Mouse (Mus musculus) sigmoid colon, adult 10 weeks (tissue): ENCODE measurements around the gene Nhsl1. TPM values are rescaled to one million over a fixed set of nuclear protein-coding genes. Genes with fewer than 3 reads are reported as not detected.

Source experiments
- polyA plus RNA-seq: library from polyadenylated mRNA; stranded (reverse); fragments of 350-450 nt; fragmentation: Illumina TruSeq; extraction: RNeasy Lipid Tissue Mini Kit (QIAGEN cat#74804); gene quantifications from one replicate; pipeline ENCODE4 v1.2.3, GENCODE M21; 2014; ENCODE audit warnings: low read depth, low replicate concordance

The Nhsl1 gene
- polyA plus RNA-seq, result 34.6 TPM

GRCm38 (mm10) chr10:18318916-18319481 is at the start of gene Nhsl1:
Nhsl1 (plus strand) TSS chr10:18318985.

DNA sequence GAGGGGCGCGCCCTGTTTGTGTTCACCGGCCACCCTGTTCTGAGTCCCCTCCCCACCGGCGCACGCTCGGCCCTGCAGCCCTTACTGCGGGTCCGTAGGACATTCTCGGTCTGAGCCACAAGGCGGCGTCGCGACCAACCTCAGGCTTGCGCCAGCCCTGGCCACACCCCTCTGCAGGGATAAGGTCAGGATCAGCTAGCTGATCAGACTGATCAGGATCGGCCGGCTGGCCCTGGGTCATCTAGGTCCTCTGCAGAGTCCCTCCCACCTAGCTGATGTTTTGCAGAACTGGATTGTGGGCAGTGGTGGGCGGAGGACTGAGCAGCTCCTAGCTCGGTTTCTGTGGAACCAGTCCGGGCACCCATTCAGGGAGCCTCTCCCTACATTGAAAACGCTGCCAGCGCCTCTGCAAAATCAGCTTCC is 227.0 kb downstream of the Nhsl1 start, which contains the start of gene Hebp2:
Gene Hebp2 (minus strand): TSS at position 264 of the 423 bp plus-strand sequence.

Other genes with a start within 250 kb of the Nhsl1 start
- gene Ect2l, start 108.1 kb upstream of the Nhsl1 start, polyA plus RNA-seq, result not detected
- gene Ccdc28a, start 84.0 kb upstream of the Nhsl1 start, polyA plus RNA-seq, result 25.2 TPM
- 10.3 TPM for gene Hebp2, start 227.1 kb downstream of the Nhsl1 start, polyA plus RNA-seq